Mouse (Mus musculus): ENCODE data around the gene Chl1.
A peak's percentile ranks its signal among the peaks of the same experiment; 100 is the strongest.

Gene Chl1

DNA sequence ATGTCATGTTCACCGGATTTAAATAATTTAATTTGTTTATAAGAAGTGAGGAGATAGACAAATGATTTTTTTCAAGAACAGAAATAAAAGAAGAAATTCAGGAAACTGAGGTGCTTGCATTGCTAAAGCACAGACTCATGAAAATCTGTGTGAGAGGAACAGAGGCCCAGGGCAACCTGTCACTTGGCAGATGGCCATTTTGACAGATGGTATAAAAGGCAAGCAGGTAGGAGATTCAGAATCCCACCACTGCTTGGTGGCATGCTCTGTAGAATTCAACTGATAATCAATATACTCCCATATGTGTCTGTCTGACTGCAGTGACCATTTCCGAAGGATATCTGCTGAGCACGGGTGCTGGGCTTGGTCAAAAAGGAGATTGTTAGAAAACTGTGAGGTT, 162.7 kb downstream of the Chl1 start:
- peak; percentile 89 for DNase-seq

- peak; percentile 96 for DNase-seq
Measured at GRCm38 (mm10) chr6:103674332-103674731, 163.9 kb downstream of the Chl1 start.

DNA sequence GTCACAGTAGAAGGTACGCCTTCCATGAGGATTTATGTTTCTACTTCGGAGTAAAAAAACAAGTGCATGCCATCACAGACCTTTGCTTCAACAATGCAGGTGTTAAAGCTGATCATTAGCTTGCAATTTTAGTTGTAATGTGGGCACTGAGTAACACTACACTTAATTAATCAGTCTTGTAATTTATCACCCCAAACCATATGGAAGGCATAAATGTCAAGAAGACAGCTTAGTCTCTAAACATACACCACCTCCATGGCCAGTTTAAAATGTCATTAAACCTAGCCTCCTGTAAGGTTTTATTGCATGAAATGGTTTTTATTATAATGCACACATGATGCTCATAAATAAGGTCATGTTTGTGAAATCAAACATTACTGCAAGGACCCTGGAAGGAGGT, 164.8 kb downstream of the Chl1 start:
- no peak for DNase-seq

- DNase-seq = no peak
Measured at GRCm38 (mm10) chr6:103676664-103677063, 166.3 kb downstream of the Chl1 start.

GRCm38 (mm10) chr6:103677072-103677471, 166.7 kb downstream of the Chl1 start:
- DNase-seq = no peak

DNA sequence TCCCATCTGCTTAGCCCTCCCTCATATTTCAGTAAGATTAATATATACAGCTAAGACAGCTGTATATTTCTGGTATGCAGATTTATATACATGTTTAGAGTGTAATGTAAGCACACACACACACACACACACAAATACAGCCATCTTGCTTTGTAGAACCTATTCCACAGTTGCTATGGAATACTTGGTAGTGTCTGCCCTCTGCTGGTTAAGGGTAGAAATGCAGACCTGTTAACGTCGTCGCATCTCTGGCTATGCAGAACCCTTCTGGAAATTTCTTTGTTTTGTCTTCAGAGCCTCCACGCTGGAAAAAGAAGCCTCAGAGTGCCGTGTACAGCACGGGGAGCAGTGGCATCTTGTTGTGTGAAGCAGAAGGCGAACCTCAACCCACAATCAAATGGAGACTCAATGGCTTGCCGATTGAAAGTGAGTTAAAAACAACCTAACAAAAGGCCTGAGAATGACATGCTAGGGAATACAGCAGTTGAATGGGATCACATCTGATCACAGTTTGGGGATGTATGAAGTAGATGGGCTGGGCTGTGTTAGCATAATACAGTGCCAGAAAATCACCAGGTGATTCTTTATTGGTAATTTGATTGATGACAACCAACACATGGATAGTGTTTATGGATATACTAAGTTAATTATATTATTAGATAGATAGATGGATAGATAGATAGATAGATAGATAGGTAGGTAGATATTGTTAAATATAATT, 172.6 kb downstream of the Chl1 start:
- DNase-seq = peak; percentile 55

- no peak for DNase-seq
Measured at GRCm38 (mm10) chr6:103692511-103692910, 182.1 kb downstream of the Chl1 start.

- no peak for DNase-seq
Measured at GRCm38 (mm10) chr6:103697349-103698028, 187.1 kb downstream of the Chl1 start.

DNA sequence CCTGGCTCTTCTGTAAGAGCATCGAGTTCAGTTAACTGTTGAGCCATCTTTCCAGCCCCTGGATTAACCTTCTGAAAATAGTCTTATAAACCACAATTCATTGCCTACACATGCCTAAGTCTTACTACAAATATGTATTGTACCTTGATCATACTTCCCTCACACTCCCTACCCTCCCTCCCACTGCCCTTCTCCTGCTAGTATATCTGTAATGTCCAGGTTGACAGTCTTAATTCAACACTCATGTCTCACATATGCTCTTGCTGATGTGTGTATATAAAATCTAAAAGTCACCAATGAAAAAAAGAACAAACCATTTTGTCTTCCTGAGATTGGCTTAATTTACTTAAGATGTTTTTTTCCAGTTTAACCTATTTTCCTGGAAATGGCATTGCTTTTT, 189.1 kb downstream of the Chl1 start:
- DNase-seq = no peak

DNA sequence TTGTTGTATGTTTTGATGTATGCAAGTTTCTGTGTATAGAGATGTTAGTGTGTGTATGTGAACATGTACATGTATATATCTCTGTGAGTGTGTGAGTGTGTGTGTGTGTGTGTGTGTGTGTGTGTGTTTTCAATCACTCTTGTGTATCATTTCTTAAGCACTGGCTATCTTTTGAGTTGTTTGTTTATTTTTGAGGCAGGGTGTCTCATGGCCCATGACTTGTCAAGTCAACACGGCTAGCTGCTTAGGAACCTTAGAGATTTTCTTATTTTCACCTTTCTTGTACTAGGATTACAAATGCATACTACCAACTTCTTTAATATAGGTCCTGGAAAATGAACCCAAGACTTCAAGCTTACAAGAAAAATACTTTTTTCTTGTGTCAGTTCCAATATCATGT, 189.5 kb downstream of the Chl1 start:
- DNase-seq = no peak

DNA sequence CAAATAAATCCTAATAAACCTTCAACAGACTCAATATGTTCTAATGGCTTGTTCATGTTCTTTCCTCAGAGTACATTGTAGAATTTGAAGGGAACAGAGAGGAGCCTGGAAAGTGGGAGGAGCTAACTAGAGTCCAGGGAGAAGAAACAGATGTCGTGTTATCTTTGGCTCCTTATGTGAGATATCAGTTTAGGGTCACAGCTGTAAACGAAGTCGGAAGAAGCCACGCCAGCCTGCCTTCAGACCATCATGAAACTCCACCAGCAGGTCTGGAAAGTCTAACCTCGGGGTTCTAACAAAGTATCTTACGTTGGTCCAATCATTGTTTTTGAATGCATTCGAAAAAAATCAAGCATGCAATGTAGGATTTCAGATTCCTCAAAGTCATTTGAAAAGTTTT, 189.9 kb downstream of the Chl1 start:
- no peak for DNase-seq

GRCm38 (mm10) chr6:103706366-103706765, 196.0 kb downstream of the Chl1 start:
- no peak for DNase-seq

DNA sequence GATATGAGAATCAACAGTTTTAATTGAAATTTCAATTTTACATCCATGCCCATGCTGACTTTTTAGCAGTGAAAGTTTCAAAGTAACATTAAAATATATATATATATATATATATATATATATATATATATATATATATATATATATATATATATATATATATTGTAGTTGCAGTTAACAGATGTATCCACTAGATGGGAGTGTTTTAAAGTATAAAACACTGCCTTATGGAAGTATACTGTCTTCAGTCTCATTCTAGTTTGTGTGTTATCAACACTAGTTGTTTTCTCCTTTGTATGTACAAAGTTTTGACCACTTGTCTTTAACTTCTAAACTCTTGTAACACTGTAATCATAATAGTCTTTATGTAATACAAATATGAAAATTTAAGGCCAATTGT, 228.9 kb downstream of the Chl1 start:
- no peak for DNase-seq

GRCm38 (mm10) chr6:103742784-103743183, 232.4 kb downstream of the Chl1 start:
- no peak for DNase-seq

GRCm38 (mm10) chr6:103746103-103746502, 235.7 kb downstream of the Chl1 start:
- no peak for DNase-seq

DNA sequence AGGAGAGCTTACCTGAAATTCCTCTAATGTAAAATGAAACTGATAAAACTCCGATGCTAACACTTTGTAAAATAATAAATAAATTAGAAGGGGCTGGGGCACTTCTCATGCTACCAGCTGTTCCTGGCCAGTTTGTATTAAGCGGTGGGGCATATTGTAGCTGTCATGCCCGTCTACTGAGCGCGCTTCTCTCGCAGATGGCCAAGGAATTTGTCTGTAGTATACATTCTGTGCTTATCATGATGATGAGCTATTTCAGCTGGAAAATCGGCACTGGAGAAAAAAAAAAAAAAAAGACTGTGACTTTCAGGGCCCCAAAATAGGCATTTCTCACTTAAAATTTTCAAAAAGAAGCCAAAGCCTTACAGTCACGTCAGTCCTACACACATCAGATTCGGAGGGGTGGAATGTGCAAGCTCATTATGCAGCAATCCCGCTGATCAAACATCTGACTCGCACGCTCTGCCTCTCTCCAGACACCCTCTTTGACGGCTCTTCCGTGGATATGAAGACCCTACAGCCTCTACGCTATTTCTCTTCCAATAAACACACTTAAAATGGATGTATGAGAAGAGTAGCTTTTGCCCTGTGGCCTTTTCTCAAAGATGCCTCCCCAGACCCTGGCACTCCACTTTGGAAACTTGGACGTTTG, 238.9 kb downstream of the Chl1 start:
- DNase-seq = no peak

- DNase-seq = no peak
Measured at GRCm38 (mm10) chr6:103753891-103754290, 243.5 kb downstream of the Chl1 start.

GRCm38 (mm10) chr6:103766830-103767229, 256.4 kb downstream of the Chl1 start:
- DNase-seq = no peak

- DNase-seq = no peak
Measured at GRCm38 (mm10) chr6:103781058-103781457, 270.7 kb downstream of the Chl1 start.

- DNase-seq = no peak
Measured at GRCm38 (mm10) chr6:103791077-103791632, 280.8 kb downstream of the Chl1 start.

GRCm38 (mm10) chr6:103795241-103795640, 284.9 kb downstream of the Chl1 start:
- no peak for DNase-seq
